Mouse (Mus musculus): ENCODE results near the gene Sh3bp5.

Sh3bp5 gene

DNA sequence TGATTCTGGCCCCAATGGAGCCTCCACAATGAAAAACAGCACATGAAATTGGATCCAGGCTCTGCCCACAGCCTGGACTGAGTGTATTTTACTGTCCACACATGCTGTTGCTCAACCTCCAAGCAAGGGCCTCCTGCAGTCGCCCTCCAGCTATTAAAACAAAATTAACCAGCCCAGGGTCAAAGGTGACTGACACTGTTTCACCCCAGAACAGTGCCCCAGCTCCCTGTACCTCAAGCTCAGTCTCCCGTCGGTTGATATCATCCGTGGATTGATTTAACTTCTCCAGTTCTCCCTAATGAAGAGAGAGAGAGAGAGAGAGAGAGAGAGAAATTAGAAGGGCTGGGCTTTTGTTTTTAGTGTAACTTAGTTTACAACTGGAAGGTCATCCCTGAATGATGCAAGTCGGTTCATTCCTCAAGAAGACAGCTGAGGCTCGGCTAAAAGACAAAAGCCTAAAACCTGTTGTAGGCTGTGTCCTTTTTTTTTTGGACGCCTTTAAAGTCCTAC, 2.0 kb downstream of the Sh3bp5 start:
- in situ Hi-C loops (cut with MboI; ENCODE audit: low sequenced_read_pairs), result no loop called here

GRCm38 (mm10) chr14:31433126-31433525, 2.8 kb downstream of the Sh3bp5 start:
- in situ Hi-C loops (cut with MboI; ENCODE audit: low sequenced_read_pairs), result no loop called here

- in situ Hi-C loops (cut with MboI; ENCODE audit: low sequenced_read_pairs), result no loop called here
Measured at GRCm38 (mm10) chr14:31432424-31432823, 3.5 kb downstream of the Sh3bp5 start.

DNA sequence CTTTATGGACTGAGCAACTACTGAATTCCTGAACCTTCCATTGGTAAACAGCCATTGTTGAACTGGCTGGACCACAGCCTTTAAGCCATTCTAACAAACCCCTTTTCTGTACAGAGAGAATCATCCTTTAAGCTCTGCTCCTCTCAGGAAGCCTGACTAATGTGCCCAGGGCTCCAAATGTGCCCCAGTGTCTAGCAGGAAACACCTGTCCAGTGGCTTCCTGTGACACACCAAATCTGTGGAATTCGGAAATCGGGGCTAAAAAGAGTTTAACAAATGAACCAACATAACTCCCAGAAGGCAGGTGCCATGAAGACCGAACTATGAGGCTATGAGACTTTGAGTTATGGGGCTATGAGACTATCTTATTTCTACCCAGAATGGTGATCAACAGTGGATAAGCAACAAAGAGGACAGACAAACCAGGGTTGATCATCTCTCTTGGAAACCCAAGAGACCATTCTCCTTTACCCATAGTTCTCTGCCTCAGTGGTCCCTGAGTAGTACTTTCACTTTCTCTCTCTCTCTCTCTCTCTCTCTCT, 4.0 kb downstream of the Sh3bp5 start:
- in situ Hi-C loops (cut with MboI; ENCODE audit: low sequenced_read_pairs), result no loop called here

GRCm38 (mm10) chr14:31429004-31429395, 6.9 kb downstream of the Sh3bp5 start:
- in situ Hi-C loops (cut with MboI; ENCODE audit: low sequenced_read_pairs), result no loop called here

- in situ Hi-C loops (cut with MboI; ENCODE audit: low sequenced_read_pairs), result no loop called here
Measured at GRCm38 (mm10) chr14:31428211-31429003, 7.5 kb downstream of the Sh3bp5 start.

DNA sequence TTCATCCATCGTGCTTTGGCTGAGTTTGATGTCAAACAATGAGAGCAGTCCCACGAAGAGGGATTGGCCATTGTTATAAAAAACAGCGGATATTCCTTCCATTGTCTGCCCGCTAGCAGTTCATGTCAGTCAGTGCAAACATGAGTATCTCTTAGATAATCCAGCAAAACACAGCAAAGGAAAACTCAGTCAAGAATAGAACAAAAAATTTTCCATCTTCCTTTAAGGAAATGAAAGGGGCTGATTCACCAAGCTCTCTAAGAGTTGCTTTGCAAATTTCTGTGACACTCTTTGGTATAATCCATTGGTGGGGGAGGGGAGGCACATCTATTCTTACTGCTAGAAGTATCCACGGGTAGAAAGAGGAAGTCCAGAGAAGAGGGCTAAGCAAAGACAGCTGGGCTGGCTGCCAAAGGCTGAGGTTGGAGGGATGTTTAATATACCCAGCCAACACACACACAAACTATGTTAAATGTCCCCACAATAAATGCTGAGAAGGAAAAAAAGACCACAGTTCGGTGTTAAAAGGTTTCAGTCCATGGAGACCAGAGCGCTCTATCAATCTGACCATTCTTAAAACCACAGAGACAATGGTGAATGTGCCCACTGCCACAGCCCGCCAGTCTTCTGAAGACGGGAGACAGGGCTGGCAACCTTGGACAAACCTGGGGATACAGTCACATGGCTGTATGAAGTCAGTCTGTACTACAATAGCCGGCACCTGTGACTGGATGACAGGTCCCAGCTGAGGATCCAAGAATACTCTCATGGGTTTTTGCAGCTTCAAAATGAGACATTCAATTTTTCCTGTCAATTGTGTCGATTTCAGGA, 12.7 kb downstream of the Sh3bp5 start:
- in situ Hi-C loops (cut with MboI; ENCODE audit: low sequenced_read_pairs), result no loop called here

DNA sequence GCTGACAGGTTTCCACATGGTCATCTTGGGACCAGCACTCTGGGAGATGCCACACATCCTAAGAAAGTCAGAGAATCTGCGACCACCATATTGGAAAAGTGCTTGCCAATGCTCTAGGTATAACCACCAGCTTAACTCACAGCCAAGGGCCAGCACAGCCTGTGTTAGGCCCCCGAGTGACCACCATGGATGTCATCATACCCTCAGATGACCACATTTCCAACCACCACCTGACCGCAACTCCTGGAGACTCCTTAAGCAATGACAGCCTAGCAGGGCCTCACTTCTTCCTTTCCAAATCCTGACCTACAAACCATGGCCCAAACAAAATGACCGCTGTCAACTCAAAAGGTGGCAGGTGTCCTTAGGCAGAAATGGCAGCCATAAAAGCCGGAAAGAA, 13.5 kb downstream of the Sh3bp5 start:
- in situ Hi-C loops (cut with MboI; ENCODE audit: low sequenced_read_pairs), result no loop called here

- in situ Hi-C loops (cut with MboI; ENCODE audit: low sequenced_read_pairs), result no loop called here
Measured at GRCm38 (mm10) chr14:31421509-31422295, 14.2 kb downstream of the Sh3bp5 start.

DNA sequence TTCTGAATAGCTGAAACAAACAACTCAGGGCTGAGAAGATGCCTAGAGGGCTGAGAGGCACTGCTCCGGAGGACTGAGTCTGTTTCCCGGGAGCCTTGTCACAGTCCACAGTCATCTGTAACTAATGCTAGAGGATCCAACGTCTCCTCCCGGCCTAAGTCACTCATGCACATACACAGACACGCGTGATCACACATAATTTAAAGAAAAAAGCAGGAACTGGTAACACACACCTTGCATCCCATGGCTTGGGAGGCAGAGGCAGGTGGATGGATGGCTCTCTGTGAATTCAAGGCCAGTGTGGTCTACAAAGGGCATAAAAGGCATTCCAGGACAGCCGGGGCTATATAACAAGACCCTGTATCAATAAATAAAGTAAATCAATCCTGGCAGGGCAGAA, 14.9 kb downstream of the Sh3bp5 start:
- in situ Hi-C loops (cut with MboI; ENCODE audit: low sequenced_read_pairs), result no loop called here

- in situ Hi-C loops (cut with MboI; ENCODE audit: low sequenced_read_pairs), result no loop called here
Measured at GRCm38 (mm10) chr14:31420562-31420961, 15.3 kb downstream of the Sh3bp5 start.

GRCm38 (mm10) chr14:31420135-31420534, 15.7 kb downstream of the Sh3bp5 start:
- in situ Hi-C loops (cut with MboI; ENCODE audit: low sequenced_read_pairs), result no loop called here

- in situ Hi-C loops (cut with MboI; ENCODE audit: low sequenced_read_pairs), result no loop called here
Measured at GRCm38 (mm10) chr14:31419279-31419678, 16.6 kb downstream of the Sh3bp5 start.

- in situ Hi-C loops (cut with MboI; ENCODE audit: low sequenced_read_pairs), result no loop called here
Measured at GRCm38 (mm10) chr14:31416835-31417549, 18.9 kb downstream of the Sh3bp5 start.

GRCm38 (mm10) chr14:31416411-31416810, 19.5 kb downstream of the Sh3bp5 start:
- in situ Hi-C loops (cut with MboI; ENCODE audit: low sequenced_read_pairs), result no loop called here

DNA sequence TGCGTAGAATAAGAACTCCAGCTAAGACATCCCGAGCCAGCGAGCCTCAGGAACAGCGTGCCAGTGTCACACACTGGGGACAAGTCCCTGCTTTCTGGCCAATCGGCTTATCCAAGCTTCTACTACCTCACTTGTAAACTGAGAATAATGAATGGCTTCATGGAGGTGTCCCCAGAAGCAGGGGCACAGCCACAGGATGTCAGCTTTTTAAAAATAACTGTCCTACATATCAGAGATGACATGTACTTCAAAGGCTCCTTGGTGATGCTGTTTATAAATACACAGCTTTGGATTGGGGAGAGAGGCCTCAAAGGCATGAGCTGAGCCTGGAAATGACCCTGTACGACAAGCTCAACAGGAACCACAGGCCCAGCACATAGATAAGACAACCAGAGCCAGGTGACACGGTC, 20.9 kb downstream of the Sh3bp5 start:
- in situ Hi-C loops (cut with MboI; ENCODE audit: low sequenced_read_pairs), result no loop called here

DNA sequence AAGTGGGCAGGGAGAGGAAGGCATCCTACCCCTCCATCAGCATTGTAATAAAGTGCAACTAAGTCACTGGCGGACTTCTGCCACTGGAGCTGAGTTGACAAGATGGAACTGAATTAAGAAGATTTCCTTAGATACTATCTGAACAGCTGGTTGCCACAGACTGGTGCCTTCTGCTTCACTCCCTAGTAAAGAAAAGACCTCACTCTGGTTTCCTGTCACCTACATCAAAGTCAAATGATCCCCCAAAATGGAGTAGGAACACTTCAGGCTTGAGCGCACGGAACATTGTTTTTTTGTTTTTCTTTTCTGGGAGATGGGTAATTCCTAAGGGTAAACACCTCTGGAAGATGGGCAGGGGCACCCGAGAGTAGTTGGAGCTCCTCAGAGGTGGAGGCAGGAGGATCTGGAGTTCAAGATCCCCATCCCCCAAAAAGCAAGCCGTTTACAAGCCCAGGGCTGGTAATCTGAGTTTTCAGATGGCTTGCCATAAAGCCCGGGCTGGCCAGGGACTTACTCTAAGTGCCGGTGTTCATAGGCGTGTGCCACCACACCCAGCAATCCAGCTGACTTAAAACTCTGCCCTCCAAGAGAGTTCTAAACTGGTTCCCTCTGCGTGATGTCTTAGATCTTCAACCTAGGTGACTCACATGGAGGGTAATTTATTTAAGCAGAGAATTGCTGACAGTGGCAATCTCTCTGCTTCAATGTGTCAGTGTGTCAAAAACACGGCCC, 21.5 kb downstream of the Sh3bp5 start:
- in situ Hi-C loops (cut with MboI; ENCODE audit: low sequenced_read_pairs), result no loop called here

- in situ Hi-C loops (cut with MboI; ENCODE audit: low sequenced_read_pairs), result no loop called here
Measured at GRCm38 (mm10) chr14:31413475-31414086, 22.3 kb downstream of the Sh3bp5 start.

DNA sequence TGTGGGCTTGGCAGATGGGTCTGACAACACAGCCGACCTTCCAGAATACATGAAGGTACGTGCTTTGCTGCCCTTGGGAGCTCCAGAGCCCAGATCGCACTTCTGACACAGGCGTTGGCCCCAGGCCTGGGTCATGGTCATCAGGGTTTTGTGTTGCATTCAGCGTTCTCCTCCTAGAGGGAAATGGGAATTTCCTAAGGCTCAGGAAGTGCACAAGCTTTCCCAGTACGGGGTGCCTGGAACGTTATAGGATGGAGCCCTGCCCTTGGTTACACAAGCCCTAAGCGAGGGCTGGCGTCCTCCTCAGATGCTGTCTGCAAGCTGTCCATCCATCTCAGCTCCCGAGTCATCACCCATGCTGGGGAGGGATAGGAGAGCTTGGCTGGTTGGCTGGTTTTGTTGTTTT, 23.2 kb downstream of the Sh3bp5 start:
- in situ Hi-C loops (cut with MboI; ENCODE audit: low sequenced_read_pairs), result no loop called here
